Mouse (Mus musculus): ENCODE data around the gene Rac1.

GRCm38 (mm10) chr5:143526698-143527331 lies 1.0 kb downstream of the Rac1 start:
- TF ChIP-seq CTCF (IDR thresholded peaks at IDR 0.05; ENCODE audit: borderline replicate concordance, extremely low read depth, insufficient read depth, insufficient read length) (no peak), POLR2A (IDR thresholded peaks at IDR 0.05; ENCODE audit: borderline replicate concordance, extremely low read depth, insufficient read depth, insufficient read length, poor library complexity, severe bottlenecking) (no peak)

Data from brain, embryonic 14.5 days (tissue).